Mouse (Mus musculus) liver, adult 2 months (tissue): Measurements from ENCODE around the gene Scd3. TPM values are rescaled to one million over a fixed set of nuclear protein-coding genes. Genes with fewer than 3 reads are reported as not detected.

ENCODE experiments used
- DNase-seq: peaks from one replicate; pipeline ENCODE4 v3.0.0-alpha.2; 2011; ENCODE audit warnings: low read depth, low spot score; ENCODE audit errors: extremely low read depth
- H3K27ac ChIP-seq: fragments of 200-500 bp; replicated peaks from 2 replicates; pipeline ENCODE4 v1.5.1; 2012; ENCODE audit warnings: low read depth, mild to moderate bottlenecking, control low read depth, inconsistent platforms, low read length; ENCODE audit not compliant: insufficient read depth
- H3K27me3 ChIP-seq: fragments of 200-500 bp; 2 replicates; pipeline ENCODE4 v1.6.1; 2012; ENCODE audit warnings: mild to moderate bottlenecking, moderate library complexity, low read length, inconsistent platforms; ENCODE audit not compliant: control insufficient read depth, insufficient read depth
- H3K36me3 ChIP-seq: fragments of 200-500 bp; 2 replicates; pipeline ENCODE4 v1.6.1; 2012; ENCODE audit warnings: low read length, inconsistent platforms; ENCODE audit not compliant: control insufficient read depth, insufficient read depth
- H3K4me1 ChIP-seq: fragments of 200-500 bp; 2 replicates; pipeline ENCODE4 v1.6.1; 2011; ENCODE audit warnings: low read length; ENCODE audit not compliant: control insufficient read depth, insufficient read depth
- H3K4me3 ChIP-seq: fragments of 200-500 bp; 2 replicates; pipeline ENCODE4 v1.5.1; 2011; ENCODE audit warnings: low read depth, mild to moderate bottlenecking, control low read depth, low read length, moderate library complexity; ENCODE audit not compliant: insufficient read depth
- H3K79me2 ChIP-seq: fragments of 200-500 bp; 2 replicates; pipeline ENCODE4 v1.6.1; 2012; ENCODE audit warnings: inconsistent platforms, mild to moderate bottlenecking, low read length, moderate library complexity; ENCODE audit not compliant: control insufficient read depth, insufficient read depth
- H3K9ac ChIP-seq: fragments of 200-500 bp; 2 replicates; pipeline ENCODE4 v1.6.1; 2012; ENCODE audit warnings: low read depth, mild to moderate bottlenecking, control low read depth, inconsistent platforms, low read length
- CTCF ChIP-seq: fragments of 200-500 bp; IDR thresholded peaks from 2 replicates; pipeline ENCODE4 v1.5.1; 2011; ENCODE audit warnings: low read depth, low read length, control low read depth
- POLR2A ChIP-seq: fragments of 200-500 bp; IDR thresholded peaks from 2 replicates; pipeline ENCODE4 v1.6.1; 2011; ENCODE audit warnings: low read length, control low read depth; ENCODE audit not compliant: insufficient read depth; ENCODE audit errors: extremely low read depth
- WGBS: fragments of 180-500 bp; shearing (Covaris S2); methylation state at CpG from one replicate; pipeline ENCODE4 v1.1.7; 2018; 5-methylcytosine and 5-hydroxymethylcytosine counted together
- polyA plus RNA-seq: library from polyadenylated mRNA; depleted of rRNA; stranded (reverse); fragments of >200 nt; gene quantifications from 2 replicates; pipeline ENCODE4 v1.2.3, GENCODE M21; 2012; rRNA removed
- total RNA-seq: library from RNA; depleted of rRNA; stranded (reverse); fragments of >200 nt; gene quantifications from 2 replicates; pipeline ENCODE4 v1.2.3, GENCODE M21; 2014; rRNA removed

Gene Scd3
- total RNA-seq, result 0.20 TPM in 1 of 2 replicates, not detected in the other
- polyA plus RNA-seq, result 0.02 TPM in 1 of 2 replicates, not detected in the other

DNA sequence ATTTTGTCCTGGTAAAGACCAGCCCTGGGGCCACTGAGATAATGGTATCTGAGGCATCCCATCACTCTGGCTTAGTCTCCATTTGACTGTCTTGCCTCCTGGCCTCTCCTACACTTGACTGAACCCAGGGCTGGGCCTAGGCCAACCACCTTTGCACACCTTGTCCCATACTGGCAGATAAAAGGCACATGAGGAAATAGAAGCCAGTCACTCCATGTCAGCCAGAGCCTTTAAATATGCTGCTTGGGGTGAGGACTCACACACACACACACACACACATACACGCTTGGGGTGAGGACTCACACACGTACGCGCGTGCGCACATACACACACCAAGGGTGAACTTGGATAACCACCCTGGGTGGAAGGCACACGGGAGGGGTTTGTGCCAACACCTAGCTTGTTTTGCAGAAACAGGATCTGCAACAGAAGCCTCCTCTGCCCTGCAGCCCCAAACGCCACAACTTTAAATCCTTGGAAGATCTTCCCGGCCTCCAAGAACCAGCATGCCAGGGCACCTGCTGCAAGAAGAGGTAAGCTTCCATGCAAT, at the start of gene Scd3:
Gene Scd3, plus strand, starts transcription at position 255 of the 550 bp plus-strand sequence.
- Histone ChIP-seq H3K9ac (no peak within 1 kb of the TSS), H3K27me3 (no peaks in the 10 kb centered on the region; the same call in 1 of the 2 replicates), H3K79me2 (no peaks in the 10 kb centered on the region), H3K4me3 (no peak within 1 kb of the TSS), H3K4me1 (no peaks in the 10 kb centered on the region), H3K36me3 (no peaks in the 10 kb centered on the region), H3K27ac (no peak within 1 kb of the TSS)
- 96% methylated on average over 9 of the region's 9 CpGs for WGBS
- TF ChIP-seq POLR2A (no peak), CTCF (no peak)
- no peak for DNase-seq

DNA sequence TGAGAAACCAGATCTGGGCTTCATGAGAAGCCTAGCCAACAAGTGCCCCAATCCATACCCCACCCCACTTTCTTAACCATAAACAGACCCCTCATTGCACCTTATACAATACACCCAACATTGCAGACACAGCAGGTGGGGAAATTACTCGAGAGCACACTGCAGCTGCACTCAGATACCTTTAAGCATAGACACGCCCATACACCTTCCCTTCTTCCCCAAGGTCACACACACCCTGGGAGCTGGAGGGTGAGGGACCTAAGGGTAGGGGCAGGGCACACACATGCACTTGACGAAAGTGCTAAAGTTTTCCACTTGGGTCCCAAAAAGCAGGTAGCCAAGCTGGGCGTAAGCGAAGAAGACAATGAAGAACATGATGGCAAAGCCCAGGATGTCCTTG, 49.3 kb upstream of the Scd3 start:
- DNase-seq, result no peak
- H3K9ac ChIP-seq, result no peak overlapping the region
- no peak overlapping the region for H3K4me3 ChIP-seq
- WGBS, result 77% methylated on average over 5 of the region's 5 CpGs
- H3K4me1 ChIP-seq, result no peaks in the 10 kb centered on the region
- H3K27ac ChIP-seq, result no peak overlapping the region
- H3K27me3 ChIP-seq, result peaks cover 7% of the 10 kb centered on the region; the same call in 1 of the 2 replicates
- H3K36me3 ChIP-seq, result no peaks in the 10 kb centered on the region
- no peaks in the 10 kb centered on the region for H3K79me2 ChIP-seq
- TF ChIP-seq CTCF, result no peak
- TF ChIP-seq POLR2A, result no peak

DNA sequence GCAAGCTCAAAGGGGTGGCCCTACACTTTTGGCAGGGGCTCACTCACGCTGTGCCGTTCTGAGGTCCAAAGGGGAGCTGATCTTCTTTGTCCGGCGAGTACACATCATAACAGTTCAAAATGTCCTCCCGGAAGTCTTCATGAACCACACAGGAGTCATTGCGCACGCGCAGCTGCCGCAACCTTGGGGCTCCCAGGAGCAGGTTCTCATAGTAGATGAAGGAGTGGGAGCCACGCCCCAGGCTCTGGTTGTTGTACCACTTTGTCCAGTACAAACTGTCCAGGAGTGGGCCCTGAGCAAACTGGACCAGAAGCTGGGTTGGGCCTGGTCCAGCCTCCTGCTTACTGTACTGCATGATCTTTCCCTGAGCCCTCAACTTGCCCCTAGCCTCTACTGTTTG, 46.1 kb upstream of the Scd3 start:
- Histone ChIP-seq H3K9ac (no peak overlapping the region), H3K27ac (no peak overlapping the region)

DNA sequence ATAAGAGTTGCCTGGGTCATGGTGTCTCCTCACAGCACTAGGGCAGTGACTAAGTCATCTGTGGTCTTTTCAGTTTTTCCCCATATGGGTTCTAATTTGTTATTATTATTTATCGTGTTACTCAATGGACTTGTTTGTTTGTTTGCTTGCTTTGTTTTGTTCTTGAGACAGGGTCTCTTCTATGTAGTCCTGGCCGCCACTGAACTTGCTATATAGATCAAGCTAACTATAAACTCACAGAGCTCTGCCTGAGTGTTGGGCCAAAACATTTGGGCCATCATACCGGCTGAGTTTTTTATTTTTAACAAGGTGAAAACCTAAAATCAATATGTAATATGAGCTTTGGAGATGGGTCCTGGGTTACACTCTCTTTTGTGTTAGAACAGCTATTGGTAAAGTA, 43.7 kb upstream of the Scd3 start:
- Histone ChIP-seq H3K27me3 (peaks cover 12% of the 10 kb centered on the region; the same call in 1 of the 2 replicates), H3K36me3 (no peaks in the 10 kb centered on the region), H3K9ac (no peak overlapping the region), H3K4me1 (no peaks in the 10 kb centered on the region), H3K79me2 (no peaks in the 10 kb centered on the region), H3K4me3 (no peak overlapping the region), H3K27ac (no peak overlapping the region)
- 76% methylated on average over 3 of the region's 3 CpGs for WGBS
- TF ChIP-seq CTCF (no peak), POLR2A (no peak)
- no peak for DNase-seq

More for the DNA sequence above, 46.1 kb upstream of the Scd3 start:
- DNase-seq, result no peak
- no peaks in the 10 kb centered on the region for H3K4me1 ChIP-seq
- TF ChIP-seq CTCF (no peak), POLR2A (no peak)
- 92% methylated on average over 10 of the region's 10 CpGs for WGBS
- no peaks in the 10 kb centered on the region for H3K36me3 ChIP-seq
- no peak overlapping the region for H3K4me3 ChIP-seq
- no peaks in the 10 kb centered on the region for H3K79me2 ChIP-seq
- H3K27me3 ChIP-seq, result peaks cover 12% of the 10 kb centered on the region; the same call in 1 of the 2 replicates

DNA sequence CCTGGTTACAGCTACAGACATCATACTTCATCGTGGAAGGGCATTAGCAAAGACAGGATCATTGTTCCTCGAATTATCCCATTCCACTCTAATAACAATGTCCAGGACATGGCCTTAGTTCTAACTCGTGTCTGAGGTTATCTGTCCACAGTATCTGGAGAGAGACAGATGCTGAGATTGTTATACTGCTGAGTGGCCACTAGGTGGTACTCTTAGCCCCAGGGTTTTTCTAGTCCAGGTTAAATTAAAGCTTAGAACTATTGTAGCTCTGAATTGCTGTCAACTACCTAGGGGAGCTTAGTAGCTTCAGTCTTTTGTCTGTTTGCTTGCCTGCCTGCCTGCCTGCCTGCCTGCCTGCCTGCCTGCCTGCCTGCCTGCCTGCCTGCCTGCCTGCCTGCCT, 41.6 kb upstream of the Scd3 start:
- no peaks in the 10 kb centered on the region for H3K36me3 ChIP-seq
- WGBS, result 6% methylated on average over 3 of the region's 3 CpGs
- peaks cover 8% of the 10 kb centered on the region; the same call in 1 of the 2 replicates for H3K27me3 ChIP-seq
- H3K4me1 ChIP-seq, result no peaks in the 10 kb centered on the region
- no peaks in the 10 kb centered on the region for H3K79me2 ChIP-seq
- no peak overlapping the region for H3K27ac ChIP-seq
- H3K4me3 ChIP-seq, result no peak overlapping the region
- peak; percentile 24 for DNase-seq
- TF ChIP-seq CTCF, result peak; percentile 23; the same call in 1 of the 2 replicates
- TF ChIP-seq POLR2A, result no peak
- H3K9ac ChIP-seq, result no peak overlapping the region

DNA sequence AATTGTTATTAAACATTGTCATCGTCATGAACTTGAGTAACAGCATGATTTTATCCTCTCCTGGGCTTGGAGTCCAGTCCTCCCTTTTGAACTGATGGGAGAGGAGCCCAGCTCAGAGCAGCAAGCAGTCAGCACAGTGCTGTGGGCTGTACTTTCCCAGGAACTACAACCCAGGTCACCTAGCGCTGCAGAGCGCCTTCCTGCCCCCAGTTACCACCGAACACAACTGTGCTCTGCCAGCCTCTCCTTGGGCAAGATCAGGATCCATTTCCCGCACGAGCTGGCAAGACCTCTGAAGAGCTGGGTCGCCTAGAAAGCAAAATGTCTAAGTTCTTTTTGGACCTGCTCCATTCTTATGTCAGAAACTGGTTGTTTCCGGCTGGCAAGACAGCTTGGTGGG, 28.2 kb upstream of the Scd3 start:
- TF ChIP-seq POLR2A (no peak), CTCF (no peak)
- Histone ChIP-seq H3K4me1 (no peaks in the 10 kb centered on the region), H3K79me2 (no peaks in the 10 kb centered on the region), H3K9ac (no peak overlapping the region), H3K36me3 (no peaks in the 10 kb centered on the region), H3K27ac (no peak overlapping the region), H3K27me3 (peaks cover 4% of the 10 kb centered on the region; the same call in 1 of the 2 replicates), H3K4me3 (no peak overlapping the region)
- WGBS, result 65% methylated on average over 8 of the region's 8 CpGs
- DNase-seq, result no peak
